Mouse (Mus musculus) CD4-positive naive resting alpha-beta T cell, adult 57 days (primary cell): ENCODE results near the gene Hpn. TPM values are rescaled to one million over a fixed set of nuclear protein-coding genes. Genes with fewer than 3 reads are reported as not detected.

Experiments
- total RNA-seq: library from RNA; stranded (reverse); gene quantifications from one replicate; pipeline ENCODE4 v1.2.4, GENCODE M21; 2023

Gene Hpn
- total RNA-seq: 1.9 TPM

GRCm38 (mm10) chr7:31115182-31115581 lies at the start of gene Hpn:
TSS of gene Hpn (minus strand) at chr7:31115290.

GRCm38 (mm10) chr7:31155296-31156033 lies 40.4 kb upstream of the Hpn start, which contains the start of gene Gramd1a:
TSS of gene Gramd1a (minus strand) at chr7:31155896.

GRCm38 (mm10) chr7:31126851-31127724 lies 12.0 kb upstream of the Hpn start, which contains the start of gene Scn1b:
TSS of gene Scn1b (minus strand) at chr7:31127003.

GRCm38 (mm10) chr7:31076492-31076891 lies 38.6 kb downstream of the Hpn start, which contains the start of gene Fxyd3:
TSS of gene Fxyd3 (minus strand) at chr7:31076704.

GRCm38 (mm10) chr7:31059108-31059507 lies 56.0 kb downstream of the Hpn start, which contains the start of gene Lgi4:
TSS of gene Lgi4 (plus strand) at chr7:31059342.

GRCm38 (mm10) chr7:31057071-31057470 lies 58.0 kb downstream of the Hpn start, which contains the start of gene Fxyd1:
TSS of gene Fxyd1 (minus strand) at chr7:31057199.

GRCm38 (mm10) chr7:31051321-31052021 lies 63.6 kb downstream of the Hpn start, which contains the start of gene Fxyd7:
TSS of gene Fxyd7 (minus strand) at chr7:31051467.

Other genes starting within 250 kb of the Hpn start
- 33.5 TPM for gene Cd22, start 234.9 kb downstream of the Hpn start, total RNA-seq
- gene Mag, start 200.4 kb downstream of the Hpn start, total RNA-seq: not detected
- gene Hamp2, start 190.6 kb downstream of the Hpn start, total RNA-seq: not detected
- not detected for gene Hamp, start 171.3 kb downstream of the Hpn start, total RNA-seq
- gene Usf2, start 158.5 kb downstream of the Hpn start, total RNA-seq: 168 TPM
- gene Lsr, start 141.8 kb downstream of the Hpn start, total RNA-seq: 2.9 TPM
- not detected for gene Fam187b, start 141.5 kb downstream of the Hpn start, total RNA-seq
- 934 TPM for gene Fxyd5, start 72.8 kb downstream of the Hpn start, total RNA-seq
- not detected for gene Fxyd7, start 63.8 kb downstream of the Hpn start, total RNA-seq
- not detected for gene Fxyd1, start 58.1 kb downstream of the Hpn start, total RNA-seq
- 0.27 TPM for gene Lgi4, start 55.9 kb downstream of the Hpn start, total RNA-seq
- gene Fxyd3, start 38.6 kb downstream of the Hpn start, total RNA-seq: 1.3 TPM
- 1.1 TPM for gene Scn1b, start 11.7 kb upstream of the Hpn start, total RNA-seq
- 886 TPM for gene Gramd1a, start 40.6 kb upstream of the Hpn start, total RNA-seq
- not detected for gene Scgb2b2, start 175.2 kb upstream of the Hpn start, total RNA-seq
- not detected for gene Scgb1b2, start 176.5 kb upstream of the Hpn start, total RNA-seq
- not detected for gene Scgb2b3, start 246.8 kb upstream of the Hpn start, total RNA-seq